Mouse (Mus musculus) thymus, postnatal 36 days (tissue): ENCODE results near the gene Abcb11.

Experiments
- DNase-seq, 2 experiments: peaks; one replicate each; pipeline ENCODE4 v3.0.0; 2022; ENCODE audit warnings: mixed read lengths in 2 of 2

Gene Abcb11

DNA sequence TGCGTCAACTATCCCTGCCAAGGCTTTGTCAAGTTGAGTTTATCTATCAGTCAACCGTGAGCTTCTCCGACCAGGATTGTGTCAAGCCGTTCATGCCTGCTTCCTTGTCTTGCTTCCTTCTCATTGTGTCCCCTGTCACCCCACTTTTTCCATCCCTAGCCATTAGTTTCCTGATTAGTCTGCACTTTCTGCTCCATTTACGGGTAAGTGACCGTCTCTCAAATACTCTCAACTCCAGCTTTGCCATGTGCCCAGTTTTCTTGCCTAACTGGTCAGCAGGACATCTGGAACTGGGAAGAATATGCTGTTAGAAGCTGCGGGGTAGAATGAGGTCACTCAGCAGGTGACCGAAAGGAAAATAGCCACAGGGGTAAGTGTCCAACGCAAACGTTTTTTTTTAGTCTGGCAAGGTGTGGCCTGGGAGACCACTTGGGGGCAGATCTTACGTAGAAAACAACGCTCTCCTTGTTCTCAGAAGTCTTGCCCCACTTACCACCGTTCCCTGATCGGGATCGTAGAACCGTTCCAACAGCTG is 94.1 kb downstream of the Abcb11 start:
- DNase-seq = no peak

- DNase-seq = no peak
Observed at GRCm38 (mm10) chr2:69247081-69247480, 95.3 kb downstream of the Abcb11 start.

DNA sequence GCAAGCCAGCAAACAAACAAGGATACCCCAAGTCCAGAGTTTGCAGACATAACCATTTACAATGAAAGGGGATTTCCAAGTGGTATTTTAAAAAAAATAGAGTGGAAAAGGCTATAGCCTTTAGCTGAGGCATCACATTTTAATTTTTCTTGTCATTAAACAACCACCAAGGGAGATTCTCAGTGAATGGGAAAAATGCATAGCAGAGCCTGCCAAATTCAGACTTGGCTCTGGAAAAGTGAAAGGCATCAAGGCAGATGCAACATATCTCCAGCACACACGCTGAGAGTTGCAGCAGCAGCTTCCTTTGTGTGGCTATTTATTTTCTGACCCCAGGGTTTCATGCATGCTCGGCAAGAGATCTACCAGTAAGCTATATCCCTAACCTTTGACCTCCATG is 97.5 kb downstream of the Abcb11 start:
- DNase-seq = no peak

GRCm38 (mm10) chr2:69239315-69239714 is 103.1 kb downstream of the Abcb11 start:
- DNase-seq = no peak

DNA sequence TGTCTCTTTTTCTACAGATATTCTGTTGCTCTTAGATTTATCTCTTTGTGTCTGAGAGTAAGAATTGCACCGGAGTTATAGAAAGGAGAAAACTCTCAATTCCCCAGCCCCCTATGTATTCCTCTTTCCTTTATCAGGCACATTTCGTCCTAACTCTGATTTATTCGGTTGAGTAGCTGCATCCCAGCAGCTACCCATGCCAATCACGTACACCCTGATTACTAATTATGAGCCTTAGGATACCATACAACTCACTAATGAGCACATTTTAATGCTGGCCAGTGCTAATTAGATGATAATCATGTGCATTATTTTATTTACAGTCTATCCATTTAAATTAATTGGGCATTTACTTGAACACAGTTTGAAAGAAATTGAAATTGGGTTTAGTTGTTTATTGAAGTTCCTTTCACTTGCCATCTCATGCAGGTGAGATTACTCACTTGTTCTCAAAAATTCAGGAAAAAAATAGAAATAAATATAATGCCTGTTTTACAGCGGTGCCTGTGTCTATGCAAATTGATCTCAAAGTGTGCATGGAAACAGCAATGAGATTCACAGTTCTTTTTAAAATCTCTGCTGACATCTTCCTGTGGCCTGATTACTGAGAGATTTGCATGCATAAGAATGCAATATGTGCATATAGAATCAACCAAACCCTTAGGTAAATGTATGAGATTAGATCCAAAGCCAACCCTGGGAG is 107.3 kb downstream of the Abcb11 start:
- DNase-seq = no peak

- no peak for DNase-seq
Observed at GRCm38 (mm10) chr2:69232101-69232500, 110.3 kb downstream of the Abcb11 start.

GRCm38 (mm10) chr2:69230137-69230536 is 112.3 kb downstream of the Abcb11 start:
- no peak for DNase-seq

DNA sequence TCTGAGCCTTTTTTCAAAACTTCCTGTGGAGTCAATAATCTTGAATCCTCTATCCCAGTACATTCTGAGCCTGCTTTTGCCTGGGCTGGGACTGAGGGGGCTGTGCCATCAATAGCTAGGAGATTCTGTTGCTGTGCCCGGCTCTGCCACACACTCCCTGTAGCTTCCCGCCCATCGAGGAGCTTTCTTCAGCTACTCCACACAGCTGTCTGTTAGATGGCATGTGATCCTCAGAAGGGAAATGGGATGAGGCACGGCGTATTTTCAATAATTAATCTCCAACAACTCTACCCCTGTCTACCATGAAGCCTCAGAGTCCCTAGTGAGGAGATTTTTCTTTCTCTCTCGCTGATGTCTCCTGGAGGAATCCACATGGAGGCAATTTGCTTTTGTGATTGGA is 113.8 kb downstream of the Abcb11 start:
- DNase-seq = no peak

DNA sequence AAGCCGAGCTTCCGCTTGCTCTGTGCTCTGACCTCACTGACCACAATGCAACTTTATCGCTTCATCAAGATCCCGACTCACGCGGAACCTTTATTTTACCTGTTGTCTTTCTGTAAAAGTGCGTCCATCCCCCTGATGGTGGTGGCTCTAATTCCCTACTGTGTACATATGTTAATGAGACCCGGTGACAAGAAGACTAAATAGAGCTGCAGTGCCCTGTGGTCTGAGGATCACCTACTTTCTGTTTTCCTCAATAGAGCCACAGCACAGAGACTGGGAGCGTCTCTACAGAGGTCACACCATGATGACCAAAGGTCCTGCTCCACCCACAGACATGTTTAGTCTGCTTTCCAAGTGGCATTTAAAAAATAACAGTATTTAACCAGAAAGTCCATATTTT is 115.5 kb downstream of the Abcb11 start:
- no peak for DNase-seq

GRCm38 (mm10) chr2:69224724-69225123 is 117.7 kb downstream of the Abcb11 start:
- DNase-seq = no peak

- no peak for DNase-seq
Observed at GRCm38 (mm10) chr2:69222815-69223214, 119.6 kb downstream of the Abcb11 start.

GRCm38 (mm10) chr2:69221868-69222416 is 120.5 kb downstream of the Abcb11 start:
- no peak for DNase-seq

DNA sequence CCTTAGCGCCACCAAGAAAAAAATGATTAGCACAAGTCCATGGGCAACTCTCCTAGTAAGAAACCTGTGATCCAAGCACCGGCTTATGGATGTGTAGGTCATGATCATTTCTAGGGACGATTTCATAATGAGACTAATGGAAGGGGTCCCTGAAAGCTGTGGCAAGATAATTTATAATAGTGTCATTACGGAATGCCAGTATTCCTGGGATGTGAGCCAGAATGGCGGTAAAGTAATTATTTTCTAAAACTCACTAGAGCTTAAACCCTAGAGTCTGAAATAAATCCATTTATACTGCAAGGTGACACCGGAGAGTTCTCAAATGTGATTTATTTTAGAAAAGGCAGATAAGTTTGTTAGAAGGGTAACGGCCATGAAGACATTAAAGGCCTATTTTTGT is 127.2 kb downstream of the Abcb11 start:
- no peak for DNase-seq

GRCm38 (mm10) chr2:69212652-69213051 is 129.8 kb downstream of the Abcb11 start:
- DNase-seq = no peak

DNA sequence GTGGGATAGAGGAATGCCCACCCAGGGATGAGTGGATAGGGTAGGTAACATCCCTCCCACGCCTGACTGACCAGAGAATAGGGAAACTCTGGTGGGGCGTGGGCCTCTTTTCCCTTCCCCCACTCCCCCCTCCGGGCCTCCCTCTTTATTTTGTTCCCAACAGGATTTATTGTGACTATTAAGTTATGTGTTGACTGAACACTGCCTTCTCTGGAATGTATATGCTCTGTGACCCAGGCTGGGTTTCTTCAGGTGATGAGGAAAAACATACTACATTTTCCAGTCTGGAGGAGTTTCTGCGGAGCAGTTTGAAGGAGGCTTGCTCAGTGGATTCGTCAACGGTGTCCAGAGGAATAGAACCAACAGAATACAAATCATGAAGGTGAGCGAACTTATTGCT is 131.6 kb downstream of the Abcb11 start, which contains the start of gene G6pc2:
Gene G6pc2 (plus strand): TSS at position 301 of the 400 bp plus-strand sequence.
- DNase-seq = no peak

- DNase-seq = no peak
Observed at GRCm38 (mm10) chr2:69209684-69210083, 132.7 kb downstream of the Abcb11 start.

DNA sequence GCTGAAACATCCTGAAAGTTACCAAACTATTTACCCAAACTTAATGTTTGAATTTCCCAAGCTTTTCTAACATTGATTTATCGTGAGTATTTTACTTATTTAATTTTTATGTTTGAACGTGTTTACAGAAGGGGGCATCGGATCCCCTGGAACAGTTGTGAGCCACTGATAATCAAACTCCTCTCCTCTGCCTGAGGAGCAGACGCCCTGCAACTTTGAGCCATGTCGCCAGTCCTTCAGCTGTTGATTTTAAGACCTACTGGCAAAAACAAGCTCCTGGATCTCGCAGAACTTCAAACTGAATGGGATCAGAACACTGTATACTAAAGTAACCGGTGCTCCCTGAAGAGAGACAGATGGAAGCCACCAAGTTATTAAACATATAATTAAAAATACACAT is 135.9 kb downstream of the Abcb11 start:
- no peak for DNase-seq

- peak; percentile 85 to 91 for DNase-seq
Observed at GRCm38 (mm10) chr2:69205791-69206351, 136.5 kb downstream of the Abcb11 start, which contains the start of gene Spc25. Gene Spc25 (minus strand): TSS chr2:69206194.

GRCm38 (mm10) chr2:69205185-69205584 is 137.2 kb downstream of the Abcb11 start:
- DNase-seq = no peak

DNA sequence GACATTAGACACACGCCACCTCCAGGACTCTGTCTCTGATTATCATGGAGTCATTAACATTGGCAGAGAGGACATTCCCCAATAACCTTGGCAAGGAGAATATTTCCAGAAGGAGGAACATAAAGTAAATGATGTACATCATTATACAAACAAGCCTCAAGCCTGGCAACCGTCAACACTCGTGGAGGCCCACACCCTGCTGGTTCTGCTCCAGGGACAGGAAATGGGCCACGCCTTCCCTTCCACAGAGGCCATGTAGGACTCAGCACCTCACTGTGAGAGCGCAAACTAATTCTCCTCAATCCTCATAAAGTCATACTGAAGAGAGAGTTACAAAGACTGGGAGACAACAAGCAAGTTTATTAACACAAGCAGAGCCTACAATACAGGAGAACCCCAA is 148.9 kb downstream of the Abcb11 start:
- DNase-seq = no peak

GRCm38 (mm10) chr2:69191059-69191458 is 151.4 kb downstream of the Abcb11 start:
- DNase-seq = no peak

GRCm38 (mm10) chr2:69189222-69189621 is 153.2 kb downstream of the Abcb11 start:
- no peak for DNase-seq

GRCm38 (mm10) chr2:69188732-69189131 is 153.7 kb downstream of the Abcb11 start:
- DNase-seq = no peak
